Mouse (Mus musculus): ENCODE measurements around the gene Hs2st1.
A peak's percentile ranks its signal among the peaks of the same experiment; 100 is the strongest.

Hs2st1 gene

GRCm38 (mm10) chr3:144584789-144585553 lies 15.0 kb upstream of the Hs2st1 start:
- DNase-seq, result no peak

- DNase-seq, result no peak
These were observed 13.8 kb upstream of the Hs2st1 start for GRCm38 (mm10) chr3:144583789-144584188.

GRCm38 (mm10) chr3:144582306-144582705 lies 12.3 kb upstream of the Hs2st1 start:
- DNase-seq, result no peak

- DNase-seq, result no peak
These were observed 11.9 kb upstream of the Hs2st1 start for GRCm38 (mm10) chr3:144581842-144582241.

GRCm38 (mm10) chr3:144580281-144580680 lies 10.3 kb upstream of the Hs2st1 start:
- DNase-seq, result no peak

GRCm38 (mm10) chr3:144579796-144580195 lies 9.8 kb upstream of the Hs2st1 start:
- DNase-seq, result no peak

GRCm38 (mm10) chr3:144578921-144579320 lies 8.9 kb upstream of the Hs2st1 start:
- DNase-seq, result no peak

- DNase-seq, result no peak
These were observed 7.7 kb upstream of the Hs2st1 start for GRCm38 (mm10) chr3:144577366-144578340.

GRCm38 (mm10) chr3:144574256-144574655 lies 4.3 kb upstream of the Hs2st1 start:
- no peak for DNase-seq

GRCm38 (mm10) chr3:144570816-144571487 lies 971 bp upstream of the Hs2st1 start:
- peak in 1 of 2 experiments; percentile 93 for DNase-seq

- DNase-seq, result no peak
These were observed 495 bp downstream of the Hs2st1 start for GRCm38 (mm10) chr3:144569401-144569971.

GRCm38 (mm10) chr3:144568861-144569361 lies 1.1 kb downstream of the Hs2st1 start:
- no peak for DNase-seq

GRCm38 (mm10) chr3:144565212-144565611 lies 4.8 kb downstream of the Hs2st1 start:
- no peak for DNase-seq

- DNase-seq, result no peak
These were observed 6.1 kb downstream of the Hs2st1 start for GRCm38 (mm10) chr3:144563916-144564315.

- DNase-seq, result peak in 1 of 2 experiments; percentile 6
These were observed 8.3 kb downstream of the Hs2st1 start for GRCm38 (mm10) chr3:144561511-144562250.

- DNase-seq, result no peak
These were observed 11.7 kb downstream of the Hs2st1 start for GRCm38 (mm10) chr3:144558274-144558673.

GRCm38 (mm10) chr3:144556625-144557324 lies 13.2 kb downstream of the Hs2st1 start:
- no peak for DNase-seq

GRCm38 (mm10) chr3:144555144-144555543 lies 14.8 kb downstream of the Hs2st1 start:
- DNase-seq, result no peak

- no peak for DNase-seq
These were observed 15.5 kb downstream of the Hs2st1 start for GRCm38 (mm10) chr3:144554503-144554902.

GRCm38 (mm10) chr3:144553942-144554341 lies 16.0 kb downstream of the Hs2st1 start:
- no peak for DNase-seq

- no peak for DNase-seq
These were observed 18.6 kb downstream of the Hs2st1 start for GRCm38 (mm10) chr3:144551416-144551815.
